30 mouse cellular contexts compared by ENCODE assay signal in the genomic region with DNA sequence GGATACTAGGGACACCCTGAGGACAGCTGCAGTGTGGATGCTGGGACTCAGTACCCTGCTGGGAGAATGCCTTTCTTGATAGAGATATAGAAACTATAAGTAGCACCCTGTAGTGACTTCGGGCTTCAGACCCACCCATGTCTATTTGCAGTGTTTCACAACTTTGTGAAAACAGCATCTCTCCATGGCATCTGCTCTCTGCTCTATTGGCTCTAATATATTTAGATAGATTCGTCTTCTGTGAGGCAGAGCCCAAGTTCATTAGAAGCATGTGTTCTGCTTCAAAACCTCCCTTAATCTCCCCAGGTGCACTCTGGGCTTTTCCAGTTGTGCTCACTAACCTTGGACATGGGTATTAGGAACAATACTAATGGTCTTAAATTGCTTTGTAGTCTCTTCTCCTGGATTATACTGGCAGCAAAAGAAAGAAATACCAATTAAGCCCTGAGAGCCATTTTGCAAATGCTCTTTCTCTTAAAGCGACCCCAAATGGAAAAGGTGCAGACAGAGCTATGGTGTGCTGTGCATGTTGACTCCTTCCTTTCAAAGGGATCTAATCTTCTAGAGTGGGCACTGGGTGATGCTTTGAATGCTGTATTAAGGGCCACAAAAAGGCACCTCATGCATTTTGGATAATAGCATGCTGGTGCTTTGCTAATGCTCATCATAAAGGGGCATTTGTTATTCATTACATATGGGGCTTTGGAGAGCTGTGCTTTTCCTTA.
DNase-seq lines count a peak whose midpoint lies in the region; ATAC-seq lines count a peak whose summit lies in the region.
"Had no signal": no experiment of that assay in that cellular context is flagged by ENCODE, and none has a peak within 500 bp of the region (broad histone marks: within the 10 kb centered on the region; RNA-seq: fewer than 3 reads in every experiment).

No protein-coding gene starts in this region.

- H3K36me3 ChIP-seq in forebrain, embryonic 11.5 days (ENCODE audit: control insufficient read depth, insufficient read depth, low read length) = no peaks in the 10 kb centered on the region
- no peaks in the 10 kb centered on the region for H3K36me3 ChIP-seq in forebrain, embryonic 10.5 days (replicated peaks)
- H3K36me3 ChIP-seq in heart, embryonic 13.5 days = no peaks in the 10 kb centered on the region
- H3K36me3 ChIP-seq in midbrain, embryonic 12.5 days = no peaks in the 10 kb centered on the region
- no peaks in the 10 kb centered on the region for H3K36me3 ChIP-seq in midbrain, embryonic 10.5 days
- H3K36me3 ChIP-seq in midbrain, embryonic 16.5 days (ENCODE audit: control insufficient read depth, insufficient read depth, low read length) = no peaks in the 10 kb centered on the region
- H3K36me3 ChIP-seq: heart, embryonic 15.5 days had no signal

- H3K4me2 ChIP-seq in forebrain, embryonic 11.5 days (ENCODE audit: low read depth, low read length, severe bottlenecking) = no peak overlapping the region
- no peak overlapping the region for H3K4me2 ChIP-seq in heart, embryonic 13.5 days
- H3K4me2 ChIP-seq in midbrain, embryonic 12.5 days (replicated peaks) = no peak overlapping the region
- no peak overlapping the region for H3K4me2 ChIP-seq in midbrain, embryonic 16.5 days (ENCODE audit: low read length)
- H3K4me2 ChIP-seq: heart, embryonic 15.5 days; hindbrain, embryonic 14.5 days had no signal

- DNase-seq in forebrain, embryonic 11.5 days (ENCODE audit: low spot score) = no peak
- no peak for DNase-seq in forebrain, embryonic 10.5 days (ENCODE audit: extremely low spot score, low spot score)
- DNase-seq in heart, adult 9 months (ENCODE audit: low spot score in 2 of 2) = no peak
- DNase-seq in midbrain, embryonic 10.5 days (ENCODE audit: low spot score) = no peak
- DNase-seq in yolk sac, embryonic 10.5 days (ENCODE audit: low spot score) = no peak
- DNase-seq: adrenal gland, adult 2 months; adrenal gland, postnatal 36 days; cerebellum, adult 2 months; cerebellum, postnatal 14 days; gastrocnemius, postnatal 25 days; heart, adult 18-20 months; kidney, adult 9 months; kidney, postnatal 10 days; lung, adult 18-20 months; lung, postnatal 4 days; right cerebral cortex, adult 18-20 months; right cerebral cortex, postnatal 4 days; thymus, adult 2 months; thymus, postnatal 36 days had no signal

- no peak overlapping the region for H3K9ac ChIP-seq in forebrain, embryonic 11.5 days (ENCODE audit: low read length)
- no peak overlapping the region for H3K9ac ChIP-seq in heart, embryonic 13.5 days
- no peak overlapping the region for H3K9ac ChIP-seq in midbrain, embryonic 12.5 days (replicated peaks)
- 0 out of 2 replicates have a peak overlapping the region, but pooled peaks have one; percentile 34 for H3K9ac ChIP-seq in midbrain, embryonic 16.5 days (ENCODE audit: low read depth, low read length)
- H3K9ac ChIP-seq: heart, embryonic 15.5 days; hindbrain, embryonic 14.5 days had no signal

- ATAC-seq in forebrain, embryonic 11.5 days (replicated peaks; ENCODE audit: low FRiP score) = peak; percentile 23; the same call in 1 of the 2 replicates
- ATAC-seq in heart, embryonic 13.5 days (ENCODE audit: extremely low read depth, insufficient number of reproducible peaks, low FRiP score, low TSS enrichment) = no peak
- peak; percentile 58; the same call in 1 of the 2 replicates for ATAC-seq in midbrain, embryonic 12.5 days (ENCODE audit: low FRiP score, low read depth)
- no peak for ATAC-seq in midbrain, embryonic 16.5 days
- ATAC-seq: activated CD4-positive, CD25-positive, alpha-beta regulatory T cell, adult 4 months; intestine, postnatal 0 days; lung, postnatal 0 days had no signal

- 36% methylated on average over 3 of the region's 3 CpGs for WGBS in forebrain, embryonic 11.5 days
- WGBS in forebrain, embryonic 10.5 days = 50% methylated on average over 3 of the region's 3 CpGs
- 60% methylated on average over 3 of the region's 3 CpGs for WGBS in heart, embryonic 13.5 days
- 27% methylated on average over 3 of the region's 3 CpGs for WGBS in midbrain, embryonic 12.5 days
- 56% methylated on average over 3 of the region's 3 CpGs for WGBS in midbrain, embryonic 10.5 days
- 16% methylated on average over 3 of the region's 3 CpGs for WGBS in midbrain, embryonic 16.5 days

- peaks cover 14% of the 10 kb centered on the region; the same call in 1 of the 2 replicates for H3K4me1 ChIP-seq in forebrain, embryonic 11.5 days (replicated peaks; ENCODE audit: control insufficient read depth, insufficient read depth, low read length)
- H3K4me1 ChIP-seq in forebrain, embryonic 10.5 days = peaks cover 35% of the 10 kb centered on the region
- peaks cover 62% of the 10 kb centered on the region for H3K4me1 ChIP-seq in heart, embryonic 13.5 days
- H3K4me1 ChIP-seq in midbrain, embryonic 12.5 days = peaks cover 27% of the 10 kb centered on the region
- peaks cover 39% of the 10 kb centered on the region for H3K4me1 ChIP-seq in midbrain, embryonic 10.5 days
- peaks cover 8% of the 10 kb centered on the region for H3K4me1 ChIP-seq in midbrain, embryonic 16.5 days (ENCODE audit: control insufficient read depth, insufficient read depth, low read length)
- H3K4me1 ChIP-seq: megakaryocyte, embryonic 14.5 days had no signal

- H3K27ac ChIP-seq in forebrain, embryonic 11.5 days (ENCODE audit: low read depth, low read length) = no peak overlapping the region
- H3K27ac ChIP-seq in forebrain, embryonic 10.5 days = no peak overlapping the region
- H3K27ac ChIP-seq in heart, embryonic 13.5 days (replicated peaks) = peak overlapping the region; percentile 57; the same call in 1 of the 2 replicates
- peak overlapping the region; percentile 65 for H3K27ac ChIP-seq in midbrain, embryonic 12.5 days (replicated peaks)
- no peak overlapping the region for H3K27ac ChIP-seq in midbrain, embryonic 10.5 days (replicated peaks)
- no peak overlapping the region for H3K27ac ChIP-seq in midbrain, embryonic 16.5 days (ENCODE audit: low read length)
- H3K27ac ChIP-seq: hindbrain, embryonic 14.5 days; stomach, postnatal 0 days had no signal

- H3K27me3 ChIP-seq in forebrain, embryonic 11.5 days (ENCODE audit: control insufficient read depth, insufficient read depth, low read length) = no peaks in the 10 kb centered on the region
- peaks cover 65% of the 10 kb centered on the region for H3K27me3 ChIP-seq in forebrain, embryonic 10.5 days (ENCODE audit: poor library complexity, severe bottlenecking)
- no peaks in the 10 kb centered on the region for H3K27me3 ChIP-seq in heart, embryonic 13.5 days (replicated peaks)
- peaks cover 12% of the 10 kb centered on the region for H3K27me3 ChIP-seq in midbrain, embryonic 12.5 days
- H3K27me3 ChIP-seq in midbrain, embryonic 10.5 days (ENCODE audit: low read depth, poor library complexity, severe bottlenecking) = peaks cover 45% of the 10 kb centered on the region
- H3K27me3 ChIP-seq in midbrain, embryonic 16.5 days (ENCODE audit: control insufficient read depth, insufficient read depth, low read depth, low read length) = no peaks in the 10 kb centered on the region
- H3K27me3 ChIP-seq: heart, embryonic 15.5 days; megakaryocyte, embryonic 14.5 days had no signal

- H3K9me3 ChIP-seq in forebrain, embryonic 11.5 days (ENCODE audit: control insufficient read depth, low read length) = no peaks in the 10 kb centered on the region
- H3K9me3 ChIP-seq in forebrain, embryonic 10.5 days = no peaks in the 10 kb centered on the region
- no peaks in the 10 kb centered on the region for H3K9me3 ChIP-seq in heart, embryonic 13.5 days
- H3K9me3 ChIP-seq in midbrain, embryonic 12.5 days = no peaks in the 10 kb centered on the region
- no peaks in the 10 kb centered on the region for H3K9me3 ChIP-seq in midbrain, embryonic 10.5 days (replicated peaks)
- no peaks in the 10 kb centered on the region for H3K9me3 ChIP-seq in midbrain, embryonic 16.5 days (replicated peaks; ENCODE audit: control insufficient read depth, low read length, poor library complexity, severe bottlenecking)
- H3K9me3 ChIP-seq: heart, embryonic 15.5 days; megakaryocyte, embryonic 14.5 days had no signal

- H3K4me3 ChIP-seq in forebrain, embryonic 11.5 days (ENCODE audit: low read depth, low read length) = no peak overlapping the region
- no peak overlapping the region for H3K4me3 ChIP-seq in forebrain, embryonic 10.5 days
- no peak overlapping the region for H3K4me3 ChIP-seq in heart, embryonic 13.5 days
- H3K4me3 ChIP-seq in midbrain, embryonic 12.5 days = no peak overlapping the region
- no peak overlapping the region for H3K4me3 ChIP-seq in midbrain, embryonic 10.5 days
- H3K4me3 ChIP-seq in midbrain, embryonic 16.5 days (ENCODE audit: low read depth, low read length) = no peak overlapping the region
- H3K4me3 ChIP-seq: erythroblast, embryonic 14.5 days; heart, embryonic 15.5 days; megakaryocyte, embryonic 14.5 days had no signal

Comparison
In these comparisons a context has a peak if more than half of its experiments do, and no peak if none do; other contexts are left out.
1. ATAC-seq: peak in forebrain, embryonic 11.5 days (single experiment) and midbrain, embryonic 12.5 days (single experiment); none in heart, embryonic 13.5 days (single experiment) and midbrain, embryonic 16.5 days (single experiment).
2. H3K27ac ChIP-seq: peak in heart, embryonic 13.5 days (single experiment) and midbrain, embryonic 12.5 days (single experiment); none in forebrain, embryonic 11.5 days (single experiment), forebrain, embryonic 10.5 days (single experiment), midbrain, embryonic 10.5 days (single experiment) and midbrain, embryonic 16.5 days (single experiment).